Mouse (Mus musculus): ENCODE data around the gene Slc35f3. TPM values are rescaled to one million over a fixed set of nuclear protein-coding genes. Genes with fewer than 3 reads are reported as not detected.

Gene Slc35f3
- total and polyA plus RNA-seq, 3 experiments, result not detected

DNA sequence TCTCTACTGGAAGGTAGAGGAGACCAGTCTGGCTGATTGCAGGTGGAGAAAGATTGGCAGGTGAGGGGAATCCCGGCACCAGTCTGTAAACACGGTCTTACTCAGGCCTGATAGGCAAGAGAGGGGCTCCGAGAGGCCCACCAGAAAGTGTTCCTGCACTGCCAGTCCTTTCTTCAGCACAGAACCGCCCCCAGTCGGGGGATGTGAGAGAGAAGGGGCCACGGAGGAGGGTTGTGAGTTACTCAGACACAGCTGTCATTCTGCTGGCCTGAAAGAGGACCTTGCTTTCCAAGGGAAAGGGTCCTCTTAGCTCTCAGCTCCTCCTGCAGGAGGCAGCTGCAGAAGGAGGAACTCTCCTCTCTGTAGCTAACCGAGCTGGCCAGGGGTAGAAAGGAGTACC, 975 bp downstream of the Slc35f3 start:
- Histone ChIP-seq H3K36me3 (ENCODE audit: control insufficient read depth in 1 of 2, insufficient read depth in 2 of 2, low read length in 2 of 2) (no peaks in the 10 kb centered on the region), H3K9me3 (replicated peaks; ENCODE audit: insufficient read depth, low read length) (no peaks in the 10 kb centered on the region), H3K4me3 (ENCODE audit: control insufficient read depth in 1 of 2, insufficient read depth in 1 of 2, low read depth in 2 of 2, low read length in 2 of 2) (no peak overlapping the region), H3K4me1 (ENCODE audit: control insufficient read depth in 1 of 2, insufficient read depth in 2 of 2, low read length in 2 of 2) (no peaks in the 10 kb centered on the region), H3K79me2 (ENCODE audit: control insufficient read depth, insufficient read depth, low read length, poor library complexity) (no peaks in the 10 kb centered on the region), H3K9ac (ENCODE audit: control insufficient read depth, low read depth, low read length, poor library complexity, severe bottlenecking) (no peak overlapping the region), H3K27me3 (ENCODE audit: control insufficient read depth in 1 of 2, insufficient read depth in 2 of 2, low read length in 2 of 2) (no peaks in the 10 kb centered on the region), H3K27ac (ENCODE audit: control insufficient read depth, low read depth, low read length) (no peak overlapping the region)
- TF ChIP-seq MEF2A (IDR thresholded peaks at IDR 0.05; ENCODE audit: extremely low read depth, insufficient replicate concordance, low read depth, low read length, poor library complexity, severe bottlenecking) (no peak), TCF12 (IDR thresholded peaks at IDR 0.05; ENCODE audit: low read depth, low read length) (no peak), ETS1 (IDR thresholded peaks at IDR 0.05; ENCODE audit: low read depth, low read length) (no peak), KAT2A (conservative IDR thresholded peaks at IDR 0.05; ENCODE audit: low read depth, low read length) (no peak), POLR2AphosphoS5 (IDR thresholded peaks at IDR 0.05; ENCODE audit: borderline replicate concordance, low read depth, low read length) (no peak), USF1 (IDR thresholded peaks at IDR 0.05; ENCODE audit: low read depth, low read length) (no peak), RCOR1 (IDR thresholded peaks at IDR 0.05; ENCODE audit: low read depth, low read length) (no peak), USF2 (IDR thresholded peaks at IDR 0.05; ENCODE audit: borderline replicate concordance in 1 of 2, insufficient read depth in 1 of 2, low read depth in 1 of 2, low read length in 2 of 2) (no peak)
- DNase-seq (ENCODE audit: low read depth, low spot score), result no peak

DNA sequence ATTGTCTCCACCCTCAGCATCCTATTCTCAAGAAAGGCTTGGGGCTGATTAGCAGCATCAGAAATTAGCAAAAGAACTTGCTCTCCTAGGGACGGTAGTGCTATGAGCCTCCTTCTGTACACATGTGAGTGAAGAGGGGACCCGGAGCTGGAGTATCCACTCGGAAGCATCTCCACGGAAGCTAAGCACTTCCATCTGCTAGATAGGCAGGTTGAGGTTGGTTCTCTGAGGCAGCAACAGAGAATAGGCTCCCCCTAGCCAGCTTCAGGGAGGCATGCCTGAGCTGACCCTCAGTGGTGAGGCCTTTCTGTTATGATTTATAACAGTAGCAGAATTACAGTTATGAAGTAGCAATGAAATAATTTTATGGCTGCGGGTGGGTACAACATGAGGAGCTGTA, 2.0 kb downstream of the Slc35f3 start:
- H3K9ac ChIP-seq (ENCODE audit: control insufficient read depth, low read depth, low read length, poor library complexity, severe bottlenecking), result no peak overlapping the region
- no peak overlapping the region for H3K4me3 ChIP-seq (ENCODE audit: control insufficient read depth in 1 of 2, insufficient read depth in 1 of 2, low read depth in 2 of 2, low read length in 2 of 2)
- no peak overlapping the region for H3K27ac ChIP-seq (ENCODE audit: control insufficient read depth, low read depth, low read length)
- no peaks in the 10 kb centered on the region for H3K79me2 ChIP-seq (ENCODE audit: control insufficient read depth, insufficient read depth, low read length, poor library complexity)
- no peaks in the 10 kb centered on the region for H3K9me3 ChIP-seq (replicated peaks; ENCODE audit: insufficient read depth, low read length)
- no peaks in the 10 kb centered on the region for H3K27me3 ChIP-seq (ENCODE audit: control insufficient read depth in 1 of 2, insufficient read depth in 2 of 2, low read length in 2 of 2)
- DNase-seq (ENCODE audit: low read depth, low spot score), result no peak
- TF ChIP-seq ZNF384 (IDR thresholded peaks at IDR 0.05; ENCODE audit: low read depth, low read length) (no peak), ZC3H11A (IDR thresholded peaks at IDR 0.05; ENCODE audit: low read depth, low read length) (no peak), MEF2A (IDR thresholded peaks at IDR 0.05; ENCODE audit: extremely low read depth, insufficient replicate concordance, low read depth, low read length, poor library complexity, severe bottlenecking) (no peak), KAT2A (conservative IDR thresholded peaks at IDR 0.05; ENCODE audit: low read depth, low read length) (no peak), E2F4 (IDR thresholded peaks at IDR 0.05; ENCODE audit: borderline replicate concordance, low read depth, low read length) (no peak), POLR2AphosphoS2 (IDR thresholded peaks at IDR 0.05; ENCODE audit: low read length) (no peak), TBP (IDR thresholded peaks at IDR 0.05; ENCODE audit: low read depth, low read length) (no peak), TCF12 (IDR thresholded peaks at IDR 0.05; ENCODE audit: low read depth, low read length) (no peak)
- H3K36me3 ChIP-seq (ENCODE audit: control insufficient read depth in 1 of 2, insufficient read depth in 2 of 2, low read length in 2 of 2), result no peaks in the 10 kb centered on the region
- no peaks in the 10 kb centered on the region for H3K4me1 ChIP-seq (ENCODE audit: control insufficient read depth in 1 of 2, insufficient read depth in 2 of 2, low read length in 2 of 2)

DNA sequence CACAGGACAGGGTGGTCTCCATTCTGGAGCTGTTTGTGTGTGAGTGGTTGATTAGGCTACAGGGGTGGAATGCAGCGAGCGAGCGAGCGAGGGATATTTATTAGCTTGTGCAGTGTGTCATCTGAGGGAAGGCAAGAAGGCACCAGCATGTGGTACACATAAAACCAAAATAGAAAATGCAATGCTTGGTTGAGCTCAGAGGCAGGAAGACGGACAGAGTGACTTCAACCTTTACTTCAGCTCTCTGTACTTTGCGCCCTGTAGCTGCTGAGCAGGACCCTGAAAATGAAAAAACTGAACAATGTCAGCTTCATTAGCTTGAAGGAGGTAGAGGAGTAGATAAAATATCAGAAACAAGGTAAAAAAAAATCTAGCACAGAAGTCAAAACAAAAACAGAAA, 3.2 kb downstream of the Slc35f3 start:
- Histone ChIP-seq H3K9me3 (replicated peaks; ENCODE audit: insufficient read depth, low read length) (no peaks in the 10 kb centered on the region), H3K9ac (ENCODE audit: control insufficient read depth, low read depth, low read length, poor library complexity, severe bottlenecking) (no peak overlapping the region), H3K27ac (ENCODE audit: control insufficient read depth, low read depth, low read length) (no peak overlapping the region), H3K27me3 (ENCODE audit: control insufficient read depth in 1 of 2, insufficient read depth in 2 of 2, low read length in 2 of 2) (no peaks in the 10 kb centered on the region), H3K36me3 (ENCODE audit: control insufficient read depth in 1 of 2, insufficient read depth in 2 of 2, low read length in 2 of 2) (no peaks in the 10 kb centered on the region), H3K79me2 (ENCODE audit: control insufficient read depth, insufficient read depth, low read length, poor library complexity) (no peaks in the 10 kb centered on the region), H3K4me3 (ENCODE audit: control insufficient read depth in 1 of 2, insufficient read depth in 1 of 2, low read depth in 2 of 2, low read length in 2 of 2) (no peak overlapping the region), H3K4me1 (ENCODE audit: control insufficient read depth in 1 of 2, insufficient read depth in 2 of 2, low read length in 2 of 2) (no peaks in the 10 kb centered on the region)
- no peak for DNase-seq (ENCODE audit: low read depth, low spot score)
- no peak for TF ChIP-seq NELFE (IDR thresholded peaks at IDR 0.05; ENCODE audit: low read depth, low read length)
- no peak for TF ChIP-seq RCOR1 (IDR thresholded peaks at IDR 0.05; ENCODE audit: low read depth, low read length)
- no peak for TF ChIP-seq NRF1 (IDR thresholded peaks at IDR 0.05; ENCODE audit: insufficient read depth, low read depth, low read length, poor library complexity, severe bottlenecking)
- no peak for TF ChIP-seq MYB (IDR thresholded peaks at IDR 0.05; ENCODE audit: low read depth, low read length)
- TF ChIP-seq MYC (IDR thresholded peaks at IDR 0.05; ENCODE audit: low read depth, low read length), result no peak
- no peak for TF ChIP-seq ETS1 (IDR thresholded peaks at IDR 0.05; ENCODE audit: low read depth, low read length)
- TF ChIP-seq SMC3 (IDR thresholded peaks at IDR 0.05; ENCODE audit: low read depth, low read length), result no peak

Measured in MEL (cell line).